Mouse (Mus musculus) midbrain, embryonic 16.5 days (tissue): ENCODE measurements around the gene Smok3c. TPM values are rescaled to one million over a fixed set of nuclear protein-coding genes. Genes with fewer than 3 reads are reported as not detected.
"Not testable (repeated sequence)": the region's sequence is repeated elsewhere in the genome, so short reads cannot be mapped to it uniquely, and the experiment has no call there.

Source experiments
- ATAC-seq: fragments of 200-750 bp; cut with Nextera tagmentation; 2 replicates; pipeline ENCODE4 v1.8.0; 2017; ENCODE audit warnings: moderate TSS enrichment
- H3K27ac ChIP-seq: fragments of 300-500 bp; sonication (generic); 2 replicates; pipeline ENCODE4 v1.5.1; 2014; ENCODE audit warnings: mild to moderate bottlenecking, low read length, mixed read lengths
- H3K27me3 ChIP-seq: fragments of 300-500 bp; sonication (generic); 2 replicates; pipeline ENCODE4 v1.6.1; 2014; ENCODE audit warnings: low read depth, low read length, mixed read lengths; ENCODE audit not compliant: control insufficient read depth, insufficient read depth
- H3K36me3 ChIP-seq: fragments of 300-500 bp; sonication (generic); 2 replicates; pipeline ENCODE4 v1.6.1; 2014; ENCODE audit warnings: mild to moderate bottlenecking, low read length, moderate library complexity, mixed read lengths; ENCODE audit not compliant: control insufficient read depth, insufficient read depth
- H3K4me1 ChIP-seq: fragments of 300-500 bp; sonication (generic); 2 replicates; pipeline ENCODE4 v1.6.1; 2014; ENCODE audit warnings: mild to moderate bottlenecking, low read length, mixed read lengths; ENCODE audit not compliant: control insufficient read depth, insufficient read depth
- H3K4me2 ChIP-seq: fragments of 300-500 bp; sonication (generic); 2 replicates; pipeline ENCODE4 v1.6.1; 2014; ENCODE audit warnings: mild to moderate bottlenecking, low read length, mixed read lengths
- H3K4me3 ChIP-seq: fragments of 300-500 bp; sonication (generic); 2 replicates; pipeline ENCODE4 v1.5.1; 2014; ENCODE audit warnings: low read depth, mild to moderate bottlenecking, low read length, moderate library complexity, mixed read lengths
- H3K9ac ChIP-seq: fragments of 300-500 bp; sonication (generic); 2 replicates; pipeline ENCODE4 v1.6.1; 2014; ENCODE audit warnings: low read depth, low read length, mixed read lengths
- H3K9me3 ChIP-seq: fragments of 300-500 bp; sonication (generic); replicated peaks from 2 replicates; pipeline ENCODE4 v1.6.1; 2014; ENCODE audit warnings: mild to moderate bottlenecking, low read length, mixed read lengths; ENCODE audit not compliant: control insufficient read depth, poor library complexity, severe bottlenecking
- WGBS: fragments of 180-500 bp; shearing (Covaris S2); extraction: QIAGEN DNeasy Blood & Tissue Kit; methylation state at CpG from one replicate; pipeline ENCODE4 v1.1.7; 2014; 5-methylcytosine and 5-hydroxymethylcytosine counted together
- polyA plus RNA-seq: library from polyadenylated mRNA; unstranded; fragments of >200 nt; fragmentation: Nextera tagmentation; extraction: Ambion mirVana; gene quantifications from 2 replicates; pipeline ENCODE4 v1.2.1, GENCODE M21; 2015

Gene Smok3c
- polyA plus RNA-seq = not detected in 2 replicates

- not testable (repeated sequence) for H3K9ac ChIP-seq, ATAC-seq, H3K27ac ChIP-seq, H3K4me2 ChIP-seq, H3K36me3 ChIP-seq, H3K4me1 ChIP-seq, H3K9me3 ChIP-seq, H3K27me3 ChIP-seq, H3K4me3 ChIP-seq
- WGBS = no CpG with 5 or more reads among the region's 5 CpGs
These were observed at the start of gene Smok3c for GRCm38 (mm10) chr5:138052894-138053293. Gene Smok3c (plus strand): TSS chr5:138053194.

- H3K4me2 ChIP-seq = no peak overlapping the region
- no peaks in the 10 kb centered on the region for H3K4me1 ChIP-seq
- no peak overlapping the region for H3K27ac ChIP-seq
- no peaks in the 10 kb centered on the region for H3K36me3 ChIP-seq
- H3K9ac ChIP-seq = no peak overlapping the region
- H3K4me3 ChIP-seq = no peak overlapping the region
- no peak for ATAC-seq
- H3K27me3 ChIP-seq = no peaks in the 10 kb centered on the region
- WGBS = 91% methylated on average over 5 of the region's 5 CpGs
- H3K9me3 ChIP-seq = no peaks in the 10 kb centered on the region
These were observed 43.6 kb upstream of the Smok3c start for GRCm38 (mm10) chr5:138009437-138009836.

- Histone ChIP-seq H3K36me3 (no peaks in the 10 kb centered on the region), H3K27ac (no peak overlapping the region)
- 92% methylated on average over 5 of the region's 5 CpGs for WGBS
These were observed 40.6 kb upstream of the Smok3c start for GRCm38 (mm10) chr5:138012382-138012781.

GRCm38 (mm10) chr5:138016530-138016929 lies 36.5 kb upstream of the Smok3c start:
- Histone ChIP-seq H3K9ac (no peak overlapping the region), H3K4me3 (no peak overlapping the region), H3K4me1 (no peaks in the 10 kb centered on the region), H3K27ac (no peak overlapping the region), H3K9me3 (no peaks in the 10 kb centered on the region), H3K36me3 (no peaks in the 10 kb centered on the region), H3K4me2 (no peak overlapping the region), H3K27me3 (no peaks in the 10 kb centered on the region)
- 92% methylated on average over 2 of the region's 2 CpGs for WGBS
- no peak for ATAC-seq

More at GRCm38 (mm10) chr5:138012382-138012781, 40.6 kb upstream of the Smok3c start:
- Histone ChIP-seq H3K9ac (no peak overlapping the region), H3K27me3 (no peaks in the 10 kb centered on the region), H3K4me1 (no peaks in the 10 kb centered on the region), H3K4me3 (no peak overlapping the region), H3K9me3 (no peaks in the 10 kb centered on the region), H3K4me2 (no peak overlapping the region)
- no peak for ATAC-seq

- no peak overlapping the region for H3K4me3 ChIP-seq
- H3K4me1 ChIP-seq = no peaks in the 10 kb centered on the region
- no peaks in the 10 kb centered on the region for H3K36me3 ChIP-seq
- ATAC-seq = no peak
- no peak overlapping the region for H3K27ac ChIP-seq
- no peaks in the 10 kb centered on the region for H3K9me3 ChIP-seq
- H3K27me3 ChIP-seq = no peaks in the 10 kb centered on the region
- no peak overlapping the region for H3K9ac ChIP-seq
- H3K4me2 ChIP-seq = no peak overlapping the region
These were observed 36.0 kb upstream of the Smok3c start for GRCm38 (mm10) chr5:138016997-138017396.

GRCm38 (mm10) chr5:138019577-138019976 lies 33.4 kb upstream of the Smok3c start:
- H3K4me3 ChIP-seq, H3K4me1 ChIP-seq, H3K4me2 ChIP-seq, H3K27ac ChIP-seq, H3K27me3 ChIP-seq, H3K9ac ChIP-seq, H3K36me3 ChIP-seq, ATAC-seq, H3K9me3 ChIP-seq: not testable (repeated sequence)
- WGBS = 90% methylated on average over 3 of the region's 4 CpGs

- not testable (repeated sequence) for H3K9ac ChIP-seq, H3K4me1 ChIP-seq, H3K27ac ChIP-seq, H3K4me2 ChIP-seq, H3K27me3 ChIP-seq, H3K36me3 ChIP-seq, ATAC-seq, H3K9me3 ChIP-seq, H3K4me3 ChIP-seq
- 90% methylated on average over 3 of the region's 7 CpGs for WGBS
These were observed 32.0 kb upstream of the Smok3c start, which contains the start of the genes Smok3a and Smok3b for GRCm38 (mm10) chr5:138020961-138021479. Gene Smok3a (plus strand): TSS chr5:138021261. Gene Smok3b (plus strand): TSS chr5:138021429.

- H3K4me3 ChIP-seq = no peak overlapping the region
- H3K36me3 ChIP-seq = no peaks in the 10 kb centered on the region
- H3K4me2 ChIP-seq = no peak overlapping the region
- H3K4me1 ChIP-seq = no peaks in the 10 kb centered on the region
- 82% methylated on average over 4 of the region's 4 CpGs for WGBS
- H3K9me3 ChIP-seq = no peaks in the 10 kb centered on the region
- H3K27me3 ChIP-seq = no peaks in the 10 kb centered on the region
- H3K27ac ChIP-seq = no peak overlapping the region
- H3K9ac ChIP-seq = no peak overlapping the region
- no peak for ATAC-seq
These were observed 20.8 kb downstream of the Smok3c start for GRCm38 (mm10) chr5:138073803-138074202.

- Histone ChIP-seq H3K4me2 (no peak overlapping the region), H3K4me3 (no peak overlapping the region), H3K36me3 (no peaks in the 10 kb centered on the region), H3K27ac (no peak overlapping the region), H3K27me3 (no peaks in the 10 kb centered on the region), H3K9me3 (no peaks in the 10 kb centered on the region), H3K9ac (no peak overlapping the region), H3K4me1 (no peaks in the 10 kb centered on the region)
- no peak for ATAC-seq
- WGBS = 76% methylated on average over 3 of the region's 3 CpGs
These were observed 22.7 kb downstream of the Smok3c start for GRCm38 (mm10) chr5:138075684-138076083.
